Mouse (Mus musculus): ENCODE results near the gene Tlcd1.

GRCm38 (mm10) chr11:78170306-78170705 is 6.2 kb upstream of the Tlcd1 start:
- TF ChIP-seq CTCF (IDR thresholded peaks at IDR 0.05) (no peak), EP300 (IDR thresholded peaks at IDR 0.05) (no peak)
